Mouse (Mus musculus) T-helper 2 cell (primary cell): ENCODE data around the gene Tmem265.

Source experiments
- in situ Hi-C: fragments of 300-600 bp; cut with MboI, MseI; formaldehyde crosslinking; loops from one replicate; pipeline ENCODE4 v1.15.1; 2025; ENCODE audit warnings: high pct_unique_total_duplicates

The Tmem265 gene

GRCm38 (mm10) chr7:127561340-127561858, at the start of gene Tmem265:
TSS of gene Tmem265 (plus strand) at chr7:127561390.
- in situ Hi-C loops, result no loop called here

GRCm38 (mm10) chr7:127511808-127512230, 49.4 kb upstream of the Tmem265 start, which contains the start of gene Srcap:
TSS of gene Srcap (plus strand) at chr7:127511983.
- in situ Hi-C loops, result no loop called here

- in situ Hi-C loops, result no loop called here
Measured at GRCm38 (mm10) chr7:127512231-127513015, 48.8 kb upstream of the Tmem265 start.

GRCm38 (mm10) chr7:127513016-127513390, 48.2 kb upstream of the Tmem265 start:
- in situ Hi-C loops, result no loop called here

- in situ Hi-C loops, result no loop called here
Measured at GRCm38 (mm10) chr7:127513781-127514180, 47.4 kb upstream of the Tmem265 start.

GRCm38 (mm10) chr7:127515846-127516245, 45.3 kb upstream of the Tmem265 start:
- in situ Hi-C loops, result no loop called here

GRCm38 (mm10) chr7:127516344-127516743, 44.8 kb upstream of the Tmem265 start:
- in situ Hi-C loops, result no loop called here

- in situ Hi-C loops, result no loop called here
Measured at GRCm38 (mm10) chr7:127519284-127519683, 41.9 kb upstream of the Tmem265 start, which contains the start of gene Gm42715. TSS of gene Gm42715 (plus strand) at chr7:127519584.

GRCm38 (mm10) chr7:127541671-127542070, 19.5 kb upstream of the Tmem265 start:
- in situ Hi-C loops, result loop anchor here (25.0 kb wide), 1 partner anchor 229 kb away; no protein-coding TSS in a partner anchor

GRCm38 (mm10) chr7:127549116-127549835, 11.9 kb upstream of the Tmem265 start:
- in situ Hi-C loops, result loop anchor here (25.0 kb wide), 1 partner anchor 237 kb away; no protein-coding TSS in a partner anchor

GRCm38 (mm10) chr7:127551558-127551957, 9.6 kb upstream of the Tmem265 start:
- in situ Hi-C loops, result loop anchor here (10.0 kb wide), 1 partner anchor 997 kb away; no protein-coding TSS in a partner anchor

GRCm38 (mm10) chr7:127560580-127560979, 610 bp upstream of the Tmem265 start:
- in situ Hi-C loops, result no loop called here

- in situ Hi-C loops, result no loop called here
Measured at GRCm38 (mm10) chr7:127564381-127565150, 3.4 kb downstream of the Tmem265 start.

- in situ Hi-C loops, result no loop called here
Measured at GRCm38 (mm10) chr7:127572895-127573471, 11.8 kb downstream of the Tmem265 start, which contains the start of gene Phkg2. TSS of gene Phkg2 (plus strand) at chr7:127573340.

- in situ Hi-C loops, result no loop called here
Measured at GRCm38 (mm10) chr7:127573503-127574008, 12.4 kb downstream of the Tmem265 start.

- in situ Hi-C loops, result no loop called here
Measured at GRCm38 (mm10) chr7:127574115-127574514, 12.9 kb downstream of the Tmem265 start.

GRCm38 (mm10) chr7:127583260-127583659, 22.1 kb downstream of the Tmem265 start:
- in situ Hi-C loops, result no loop called here

- in situ Hi-C loops, result no loop called here
Measured at GRCm38 (mm10) chr7:127585031-127585430, 23.8 kb downstream of the Tmem265 start.

- in situ Hi-C loops, result no loop called here
Measured at GRCm38 (mm10) chr7:127586149-127586548, 25.0 kb downstream of the Tmem265 start.

GRCm38 (mm10) chr7:127587196-127587595, 26.0 kb downstream of the Tmem265 start:
- in situ Hi-C loops, result no loop called here
